Mouse (Mus musculus) CH12.LX (cell line): Measurements from ENCODE around the gene Prkn.

Experiments
- CHD2 ChIP-seq: IDR thresholded peaks from 2 replicates; pipeline ENCODE4 v1.6.1; 2011; ENCODE audit warnings: low read length, improper control_type of control experiment
- CTCF ChIP-seq, 2 experiments: IDR thresholded peaks in 1 of 2; conservative IDR thresholded peaks in 1 of 2; 2 replicates each; pipeline ENCODE4 v1.5.1; 2011 to 2012; ENCODE audit warnings: low read depth in 2 of 2, low read length in 2 of 2, improper control_type of control experiment in 1 of 2, inconsistent platforms in 1 of 2, mild to moderate bottlenecking in 1 of 2, moderate library complexity in 1 of 2
- EP300 ChIP-seq: IDR thresholded peaks from 2 replicates; pipeline ENCODE4 v1.6.1; 2011; ENCODE audit warnings: low read length, improper control_type of control experiment
- JUND ChIP-seq: conservative IDR thresholded peaks from 2 replicates; pipeline ENCODE4 v1.6.1; 2011; ENCODE audit warnings: low read depth, low read length, improper control_type of control experiment
- NRF1 ChIP-seq: IDR thresholded peaks from 2 replicates; pipeline ENCODE4 v1.6.1; 2014; ENCODE audit warnings: low read depth, mild to moderate bottlenecking, inconsistent platforms, low read length, improper control_type of control experiment, moderate library complexity
- RAD21 ChIP-seq: IDR thresholded peaks from 2 replicates; pipeline ENCODE4 v1.6.1; 2011; ENCODE audit warnings: low read depth, mild to moderate bottlenecking, low read length, improper control_type of control experiment, moderate library complexity

DNA sequence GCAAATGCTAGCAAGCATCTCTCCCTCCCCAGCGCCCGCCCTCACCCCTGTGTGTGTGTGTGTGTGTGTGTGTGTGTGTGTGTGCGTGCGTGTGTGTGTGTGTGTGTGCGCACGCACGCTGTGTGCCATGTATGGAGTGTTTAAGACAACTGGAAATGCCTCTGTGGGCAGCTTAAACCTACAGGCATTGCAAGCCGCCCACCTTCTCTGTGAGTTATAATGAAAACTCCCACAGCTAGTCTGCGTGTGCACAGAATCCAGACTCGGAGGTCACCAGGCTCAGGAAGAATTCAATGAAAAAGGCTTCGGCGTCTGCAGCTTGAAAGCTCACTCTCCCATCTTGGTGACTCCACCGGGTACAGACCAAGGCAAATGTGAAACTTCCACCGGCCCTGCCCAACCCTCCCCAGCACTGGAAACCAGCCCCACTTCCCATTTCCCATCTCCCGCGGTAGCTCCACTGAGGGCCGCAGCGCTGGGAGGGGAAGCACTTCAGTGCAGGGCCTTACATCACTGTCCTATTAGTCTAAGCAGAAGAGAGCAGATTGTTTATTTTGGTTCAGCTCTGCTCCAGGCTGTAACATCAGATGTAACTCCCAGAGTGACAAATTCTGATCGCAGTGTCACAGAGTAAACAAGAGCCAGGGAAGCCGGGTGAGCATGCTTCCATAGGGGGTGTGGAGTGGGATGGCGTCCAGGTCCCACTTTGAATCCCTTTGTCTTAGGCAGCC, 772.8 kb downstream of the Prkn start:
- TF ChIP-seq CTCF (conservative IDR thresholded peaks at IDR 0.05 in 1 of 2, IDR thresholded peaks at IDR 0.05 in 1 of 2; ENCODE audit: low read depth in 2 of 2, low read length in 2 of 2) (no peak), EP300 (no peak), NRF1 (no peak), JUND (no peak), RAD21 (no peak), CHD2 (no peak)
